Mouse (Mus musculus) forebrain, embryonic 14.5 days (tissue): Measurements from ENCODE around the gene BC025920. TPM values are rescaled to one million over a fixed set of nuclear protein-coding genes. Genes with fewer than 3 reads are reported as not detected.

Experiments
- ATAC-seq: fragments of 200-750 bp; cut with Nextera tagmentation; 2 replicates; pipeline ENCODE4 v1.8.0; 2017; ENCODE audit warnings: mild to moderate bottlenecking, moderate library complexity
- DNase-seq: peaks from one replicate; pipeline ENCODE4 v3.0.0-alpha.2; 2015; ENCODE audit warnings: low spot score
- H3K27ac ChIP-seq: fragments of 300-500 bp; sonication (generic); 2 replicates; pipeline ENCODE4 v1.5.1; 2014; ENCODE audit warnings: low read depth, mild to moderate bottlenecking, control low read depth, low read length, moderate library complexity
- H3K27me3 ChIP-seq: fragments of 300-500 bp; sonication (generic); replicated peaks from 2 replicates; pipeline ENCODE4 v1.6.1; 2014; ENCODE audit warnings: low read length, control low read depth, mixed read lengths; ENCODE audit not compliant: control insufficient read depth, insufficient read depth
- H3K36me3 ChIP-seq: fragments of 300-500 bp; sonication (generic); 2 replicates; pipeline ENCODE4 v1.6.1; 2014; ENCODE audit warnings: low read length, control low read depth; ENCODE audit not compliant: control insufficient read depth, insufficient read depth
- H3K4me1 ChIP-seq: fragments of 300-500 bp; sonication (generic); 2 replicates; pipeline ENCODE4 v1.6.1; 2014; ENCODE audit warnings: antibody characterized with exemption, low read length, control low read depth; ENCODE audit not compliant: control insufficient read depth, insufficient read depth
- H3K4me2 ChIP-seq: fragments of 300-500 bp; sonication (generic); 2 replicates; pipeline ENCODE4 v1.6.1; 2014; ENCODE audit warnings: mild to moderate bottlenecking, control low read depth, low read length
- H3K4me3 ChIP-seq: fragments of 300-500 bp; sonication (generic); 2 replicates; pipeline ENCODE4 v1.5.1; 2014; ENCODE audit warnings: low read depth, low read length, control low read depth
- H3K9ac ChIP-seq: fragments of 300-500 bp; sonication (generic); 2 replicates; pipeline ENCODE4 v1.6.1; 2014; ENCODE audit warnings: mild to moderate bottlenecking, low read length, control low read depth, moderate library complexity
- H3K9me3 ChIP-seq: fragments of 300-500 bp; sonication (generic); replicated peaks from 2 replicates; pipeline ENCODE4 v1.6.1; 2016; ENCODE audit warnings: low read length, control low read depth, mixed read lengths; ENCODE audit not compliant: control insufficient read depth
- WGBS: fragments of 180-500 bp; shearing (Covaris S2); extraction: QIAGEN DNeasy Blood & Tissue Kit; methylation state at CpG from one replicate; pipeline ENCODE4 v1.1.7; 2014; 5-methylcytosine and 5-hydroxymethylcytosine counted together
- polyA plus RNA-seq: library from polyadenylated mRNA; unstranded; fragments of >200 nt; fragmentation: Nextera tagmentation; extraction: Ambion mirVana; gene quantifications from 2 replicates; pipeline ENCODE4 v1.2.1, GENCODE M21; 2014

BC025920 gene
- polyA plus RNA-seq, 1 experiment from 2014 or later, result 0.81 TPM

DNA sequence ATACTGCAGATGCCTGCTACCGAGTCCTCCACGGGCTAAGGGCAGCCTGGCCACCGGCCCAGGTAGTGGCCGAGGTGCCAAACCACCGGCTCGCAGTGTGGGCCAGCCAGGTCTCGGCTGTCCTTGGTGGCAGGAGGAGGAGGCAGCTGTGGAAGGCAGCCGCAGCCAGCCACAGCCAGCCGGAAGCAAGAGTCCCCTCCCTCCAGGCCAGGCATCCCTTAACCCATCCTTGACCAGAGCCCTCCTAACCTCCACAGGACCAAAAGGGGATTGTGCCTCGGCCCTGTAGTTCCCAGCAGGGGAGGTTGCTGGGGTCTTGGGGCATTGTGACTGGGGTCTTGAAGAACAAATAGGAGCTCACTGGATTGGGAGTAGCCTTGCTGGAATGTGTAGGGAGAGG is 41.9 kb upstream of the BC025920 start:
- 3% methylated on average over 10 of the region's 10 CpGs for WGBS
- Histone ChIP-seq H3K4me2 (peak overlapping the region; percentile 17; the same call in 1 of the 2 replicates), H3K9ac (no peak overlapping the region), H3K27me3 (peaks cover 8% of the 10 kb centered on the region; the same call in 1 of the 2 replicates), H3K36me3 (peaks cover 41% of the 10 kb centered on the region), H3K4me1 (peaks cover 26% of the 10 kb centered on the region), H3K27ac (no peak overlapping the region), H3K9me3 (no peaks in the 10 kb centered on the region), H3K4me3 (no peak overlapping the region)
- ATAC-seq, result no peak
- no peak for DNase-seq

DNA sequence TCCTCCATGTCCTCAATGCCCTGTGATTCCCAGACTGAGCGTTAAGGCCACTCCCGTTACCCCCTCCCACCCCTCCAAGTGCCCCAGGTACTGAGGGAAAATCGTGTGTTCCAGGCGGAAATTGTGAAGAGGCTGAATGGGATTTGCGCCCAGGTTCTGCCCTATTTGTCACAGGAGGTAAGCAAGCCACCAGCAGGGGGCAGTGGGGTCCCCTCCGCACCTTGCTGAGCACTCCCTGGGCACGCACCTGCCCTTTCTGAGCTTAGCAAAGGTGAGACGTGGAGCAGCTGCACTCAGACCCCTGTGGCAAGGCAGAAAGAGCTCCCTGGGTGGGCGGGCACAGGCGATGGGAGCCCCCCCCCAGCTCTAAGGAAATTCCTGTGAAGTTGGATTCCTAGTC is 41.3 kb upstream of the BC025920 start:
- Histone ChIP-seq H3K9ac (no peak overlapping the region), H3K4me1 (peaks cover 27% of the 10 kb centered on the region), H3K4me3 (no peak overlapping the region), H3K27ac (no peak overlapping the region), H3K9me3 (no peaks in the 10 kb centered on the region), H3K4me2 (no peak overlapping the region), H3K36me3 (peaks cover 41% of the 10 kb centered on the region), H3K27me3 (peaks cover 10% of the 10 kb centered on the region; the same call in 1 of the 2 replicates)
- peak; percentile 59 for DNase-seq
- 17% methylated on average over 10 of the region's 10 CpGs for WGBS
- ATAC-seq, result no peak

DNA sequence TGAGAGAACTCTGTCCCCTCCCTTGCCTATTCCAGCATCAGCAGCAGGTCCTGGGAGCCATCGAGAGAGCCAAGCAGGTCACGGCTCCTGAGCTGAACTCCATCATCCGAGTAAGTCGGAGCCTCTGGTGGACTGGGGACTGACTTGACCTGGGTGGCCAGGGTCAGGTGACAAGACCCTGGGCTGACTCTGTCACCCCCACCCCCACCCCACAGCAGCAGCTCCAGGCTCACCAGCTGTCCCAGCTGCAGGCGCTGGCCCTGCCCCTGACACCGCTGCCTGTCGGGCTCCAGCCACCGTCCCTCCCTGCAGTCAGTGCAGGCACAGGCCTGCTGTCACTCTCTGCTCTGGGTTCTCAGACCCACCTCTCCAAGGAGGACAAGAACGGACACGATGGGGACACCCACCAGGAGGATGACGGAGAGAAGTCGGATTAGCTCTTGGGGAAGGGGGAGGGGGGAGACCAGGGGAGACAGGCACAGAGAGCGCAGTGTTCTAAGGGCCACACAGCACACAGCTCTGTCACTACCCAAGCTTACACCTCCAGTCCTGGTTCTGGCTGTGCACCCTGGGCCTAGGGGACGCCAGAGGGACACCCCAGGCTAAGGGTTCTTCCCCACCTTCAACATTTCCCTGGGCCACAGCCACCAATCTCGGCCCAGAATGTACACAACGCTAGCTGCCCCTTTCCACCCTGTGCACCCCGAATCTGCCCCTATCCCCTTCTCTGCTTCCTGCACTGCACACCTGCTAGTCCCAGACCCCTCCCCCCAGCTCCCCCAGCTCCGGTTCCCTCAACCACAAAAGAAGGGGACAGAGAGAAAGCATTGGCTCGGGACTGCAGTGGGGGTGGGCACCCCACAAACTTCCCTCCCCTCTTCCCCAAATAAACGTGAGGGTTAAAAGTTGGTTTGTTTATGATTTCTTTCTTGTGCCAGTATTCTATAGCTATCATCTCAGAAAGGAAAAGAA is 40.5 kb upstream of the BC025920 start:
- DNase-seq (no peak), ATAC-seq (no peak)
- 36% methylated on average over 20 of the region's 20 CpGs for WGBS
- Histone ChIP-seq H3K4me2 (no peak overlapping the region), H3K4me3 (no peak overlapping the region), H3K4me1 (peaks cover 31% of the 10 kb centered on the region), H3K36me3 (peaks cover 41% of the 10 kb centered on the region), H3K9ac (no peak overlapping the region), H3K27me3 (peaks cover 10% of the 10 kb centered on the region; the same call in 1 of the 2 replicates), H3K9me3 (no peaks in the 10 kb centered on the region), H3K27ac (no peak overlapping the region)

- ATAC-seq, result no peak
These were observed 37.5 kb upstream of the BC025920 start for GRCm38 (mm10) chr10:81568381-81569191.

GRCm38 (mm10) chr10:81569507-81570237 is 36.4 kb upstream of the BC025920 start:
- no peak overlapping the region for H3K4me3 ChIP-seq
- 22% methylated on average over 9 of the region's 9 CpGs for WGBS
- no peaks in the 10 kb centered on the region for H3K9me3 ChIP-seq
- no peak for ATAC-seq
- H3K9ac ChIP-seq, result no peak overlapping the region
- H3K4me1 ChIP-seq, result peaks cover 31% of the 10 kb centered on the region
- H3K27ac ChIP-seq, result peak overlapping the region; percentile 85; the same call in 1 of the 2 replicates
- H3K36me3 ChIP-seq, result peaks cover 23% of the 10 kb centered on the region
- H3K4me2 ChIP-seq, result no peak overlapping the region
- H3K27me3 ChIP-seq, result peaks cover 26% of the 10 kb centered on the region
- no peak for DNase-seq

More at GRCm38 (mm10) chr10:81568381-81569191, 37.5 kb upstream of the BC025920 start:
- Histone ChIP-seq H3K9me3 (no peaks in the 10 kb centered on the region), H3K4me2 (0 out of 2 replicates have a peak overlapping the region, but pooled peaks have one; percentile 14), H3K36me3 (peaks cover 31% of the 10 kb centered on the region), H3K4me1 (peaks cover 36% of the 10 kb centered on the region), H3K4me3 (no peak overlapping the region), H3K9ac (0 out of 2 replicates have a peak overlapping the region, but pooled peaks have one; percentile 35), H3K27me3 (peaks cover 22% of the 10 kb centered on the region), H3K27ac (peak overlapping the region; percentile 66)
- WGBS, result 7% methylated on average over 16 of the region's 16 CpGs
- DNase-seq, result peak; percentile 78

DNA sequence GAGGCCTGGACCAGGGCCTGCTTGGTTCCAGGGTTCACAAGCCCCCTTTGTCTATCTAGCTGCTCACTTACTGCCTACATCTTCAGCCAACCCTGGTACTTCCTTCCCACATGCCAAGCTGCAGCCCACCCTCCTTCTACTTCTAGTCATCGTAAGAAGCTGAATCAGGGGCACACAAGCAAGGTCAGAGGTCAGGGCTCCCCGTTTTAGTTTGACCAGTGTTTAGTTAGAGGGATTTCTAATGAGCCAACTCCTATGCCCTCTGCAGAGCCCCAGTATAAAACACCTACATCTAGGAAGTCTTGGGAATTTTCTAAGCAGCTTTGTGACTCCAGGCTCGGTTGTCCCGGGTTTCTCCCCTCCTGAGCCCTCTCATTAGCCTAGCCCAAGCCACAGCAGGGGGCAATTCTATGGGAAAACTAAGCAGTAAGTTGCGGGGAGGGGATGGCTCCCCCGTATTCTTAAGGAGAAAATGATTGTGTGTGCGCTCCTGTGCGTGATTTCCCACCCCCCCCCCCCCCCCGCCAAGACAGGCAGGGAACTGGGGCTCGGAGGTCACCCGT is 35.8 kb upstream of the BC025920 start:
- peaks cover 32% of the 10 kb centered on the region for H3K4me1 ChIP-seq

GRCm38 (mm10) chr10:81570831-81571500 is 35.1 kb upstream of the BC025920 start:
- DNase-seq (peak; percentile 98), ATAC-seq (peak; percentile 73)
- Histone ChIP-seq H3K9ac (peak overlapping the region; percentile 17; the same call in 1 of the 2 replicates), H3K27ac (peak overlapping the region; percentile 85), H3K9me3 (no peaks in the 10 kb centered on the region), H3K4me2 (peak overlapping the region; percentile 85), H3K36me3 (peaks cover 10% of the 10 kb centered on the region), H3K4me1 (peaks cover 39% of the 10 kb centered on the region), H3K4me3 (peak overlapping the region; percentile 34), H3K27me3 (peaks cover 24% of the 10 kb centered on the region)
- WGBS, result under 1% methylated on average over 34 of the region's 34 CpGs

More for the DNA sequence above, 35.8 kb upstream of the BC025920 start:
- Histone ChIP-seq H3K4me2 (peak overlapping the region; percentile 85), H3K27me3 (peaks cover 25% of the 10 kb centered on the region), H3K4me3 (peak overlapping the region; percentile 34), H3K9ac (0 out of 2 replicates have a peak overlapping the region, but pooled peaks have one; percentile 17), H3K9me3 (no peaks in the 10 kb centered on the region), H3K36me3 (peaks cover 17% of the 10 kb centered on the region), H3K27ac (peak overlapping the region; percentile 85)
- WGBS, result 0% methylated on average over 10 of the region's 11 CpGs
- DNase-seq (peak; percentile 85), ATAC-seq (peak; percentile 16)
